Mouse (Mus musculus) midbrain, embryonic 16.5 days (tissue): ENCODE measurements around the gene Ttc7b. TPM values are rescaled to one million over a fixed set of nuclear protein-coding genes. Genes with fewer than 3 reads are reported as not detected.

Experiments used
- ATAC-seq: fragments of 200-750 bp; cut with Nextera tagmentation; 2 replicates; pipeline ENCODE4 v1.8.0; 2017; ENCODE audit warnings: moderate TSS enrichment
- H3K27ac ChIP-seq: fragments of 300-500 bp; sonication (generic); 2 replicates; pipeline ENCODE4 v1.5.1; 2014; ENCODE audit warnings: mild to moderate bottlenecking, low read length, mixed read lengths
- H3K27me3 ChIP-seq: fragments of 300-500 bp; sonication (generic); 2 replicates; pipeline ENCODE4 v1.6.1; 2014; ENCODE audit warnings: low read depth, low read length, mixed read lengths; ENCODE audit not compliant: control insufficient read depth, insufficient read depth
- H3K36me3 ChIP-seq: fragments of 300-500 bp; sonication (generic); 2 replicates; pipeline ENCODE4 v1.6.1; 2014; ENCODE audit warnings: mild to moderate bottlenecking, low read length, moderate library complexity, mixed read lengths; ENCODE audit not compliant: control insufficient read depth, insufficient read depth
- H3K4me1 ChIP-seq: fragments of 300-500 bp; sonication (generic); 2 replicates; pipeline ENCODE4 v1.6.1; 2014; ENCODE audit warnings: mild to moderate bottlenecking, low read length, mixed read lengths; ENCODE audit not compliant: control insufficient read depth, insufficient read depth
- H3K4me2 ChIP-seq: fragments of 300-500 bp; sonication (generic); 2 replicates; pipeline ENCODE4 v1.6.1; 2014; ENCODE audit warnings: mild to moderate bottlenecking, low read length, mixed read lengths
- H3K4me3 ChIP-seq: fragments of 300-500 bp; sonication (generic); 2 replicates; pipeline ENCODE4 v1.5.1; 2014; ENCODE audit warnings: low read depth, mild to moderate bottlenecking, low read length, moderate library complexity, mixed read lengths
- H3K9ac ChIP-seq: fragments of 300-500 bp; sonication (generic); 2 replicates; pipeline ENCODE4 v1.6.1; 2014; ENCODE audit warnings: low read depth, low read length, mixed read lengths
- H3K9me3 ChIP-seq: fragments of 300-500 bp; sonication (generic); replicated peaks from 2 replicates; pipeline ENCODE4 v1.6.1; 2014; ENCODE audit warnings: mild to moderate bottlenecking, low read length, mixed read lengths; ENCODE audit not compliant: control insufficient read depth, poor library complexity, severe bottlenecking
- WGBS: fragments of 180-500 bp; shearing (Covaris S2); extraction: QIAGEN DNeasy Blood & Tissue Kit; methylation state at CpG from one replicate; pipeline ENCODE4 v1.1.7; 2014; 5-methylcytosine and 5-hydroxymethylcytosine counted together
- polyA plus RNA-seq: library from polyadenylated mRNA; unstranded; fragments of >200 nt; fragmentation: Nextera tagmentation; extraction: Ambion mirVana; gene quantifications from 2 replicates; pipeline ENCODE4 v1.2.1, GENCODE M21; 2015

Gene Ttc7b
- polyA plus RNA-seq, 1 experiment from 2014 or later: 7.2 TPM

DNA sequence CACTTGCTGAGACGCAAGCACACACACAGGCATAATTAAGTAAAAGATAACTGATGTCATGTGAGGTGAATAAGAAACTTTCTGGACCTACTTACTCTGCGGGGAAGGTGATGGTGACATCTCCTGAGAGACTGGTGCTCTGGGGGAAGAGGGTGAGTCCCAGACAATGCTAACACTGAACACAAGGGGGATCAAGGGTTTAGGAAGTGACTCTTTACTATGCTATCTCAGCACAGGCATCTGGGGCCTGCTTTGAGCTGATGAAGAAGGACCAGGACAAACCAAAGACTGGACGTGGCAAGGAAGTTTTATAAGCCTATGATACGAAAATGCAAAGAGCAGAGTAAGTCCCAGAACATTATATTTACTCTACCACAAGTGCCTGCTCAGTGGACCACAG is 92.4 kb downstream of the Ttc7b start:
- H3K27me3 ChIP-seq: no peaks in the 10 kb centered on the region
- no peaks in the 10 kb centered on the region for H3K36me3 ChIP-seq
- H3K4me3 ChIP-seq: no peak overlapping the region
- 97% methylated on average over 4 of the region's 4 CpGs for WGBS
- no peak for ATAC-seq
- H3K9me3 ChIP-seq: no peaks in the 10 kb centered on the region
- no peak overlapping the region for H3K4me2 ChIP-seq
- H3K27ac ChIP-seq: no peak overlapping the region
- peaks cover 4% of the 10 kb centered on the region; the same call in 1 of the 2 replicates for H3K4me1 ChIP-seq
- H3K9ac ChIP-seq: no peak overlapping the region

DNA sequence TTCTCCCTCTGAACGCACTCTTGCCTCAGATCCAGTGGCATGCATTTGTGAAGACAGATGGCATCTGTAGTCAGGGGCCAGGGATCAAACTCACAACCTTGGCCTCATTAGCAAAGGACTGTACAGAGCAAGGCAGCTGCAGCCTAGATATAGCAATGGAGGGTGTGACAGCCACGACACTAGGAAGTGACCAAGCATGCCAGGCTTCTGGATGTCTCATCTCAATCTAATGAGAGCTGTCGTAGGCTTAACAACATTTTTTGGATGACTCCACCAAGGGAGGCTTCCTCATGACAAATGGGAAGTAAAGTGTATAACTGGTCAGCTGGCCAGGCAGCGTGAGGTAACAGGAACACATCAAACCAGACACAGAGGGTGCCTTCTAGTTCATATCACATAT is 94.4 kb downstream of the Ttc7b start:
- no peaks in the 10 kb centered on the region for H3K9me3 ChIP-seq
- no peak for ATAC-seq
- peaks cover 7% of the 10 kb centered on the region; the same call in 1 of the 2 replicates for H3K4me1 ChIP-seq
- no peak overlapping the region for H3K27ac ChIP-seq
- H3K4me2 ChIP-seq: no peak overlapping the region
- H3K9ac ChIP-seq: no peak overlapping the region
- no peaks in the 10 kb centered on the region for H3K27me3 ChIP-seq
- no peaks in the 10 kb centered on the region for H3K36me3 ChIP-seq
- H3K4me3 ChIP-seq: no peak overlapping the region
- WGBS: 73% methylated on average over 4 of the region's 4 CpGs

DNA sequence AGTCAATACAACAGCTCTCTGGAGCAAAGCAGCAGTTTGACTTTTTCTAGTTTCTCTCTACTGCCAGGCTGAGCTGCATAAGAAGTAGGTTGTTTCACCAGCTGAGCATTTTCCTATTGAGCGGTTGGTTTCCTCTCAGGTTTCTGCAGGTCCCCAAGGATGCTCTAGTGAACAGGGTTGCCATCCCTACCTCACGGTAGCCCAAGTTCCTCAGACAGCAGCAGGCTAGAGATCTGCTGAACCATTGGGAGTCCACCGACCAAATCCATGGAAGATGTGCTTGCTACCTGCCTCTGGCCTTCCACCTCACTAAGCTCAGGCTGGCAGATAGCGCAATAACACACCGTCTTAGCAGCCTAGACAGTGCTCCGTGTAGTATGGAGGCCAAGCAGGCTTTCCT is 95.6 kb downstream of the Ttc7b start:
- ATAC-seq: no peak
- Histone ChIP-seq H3K9ac (no peak overlapping the region), H3K4me2 (no peak overlapping the region), H3K9me3 (no peaks in the 10 kb centered on the region), H3K27ac (no peak overlapping the region), H3K36me3 (no peaks in the 10 kb centered on the region), H3K4me3 (no peak overlapping the region), H3K27me3 (no peaks in the 10 kb centered on the region), H3K4me1 (peaks cover 14% of the 10 kb centered on the region; the same call in 1 of the 2 replicates)
- 90% methylated on average over 6 of the region's 6 CpGs for WGBS

DNA sequence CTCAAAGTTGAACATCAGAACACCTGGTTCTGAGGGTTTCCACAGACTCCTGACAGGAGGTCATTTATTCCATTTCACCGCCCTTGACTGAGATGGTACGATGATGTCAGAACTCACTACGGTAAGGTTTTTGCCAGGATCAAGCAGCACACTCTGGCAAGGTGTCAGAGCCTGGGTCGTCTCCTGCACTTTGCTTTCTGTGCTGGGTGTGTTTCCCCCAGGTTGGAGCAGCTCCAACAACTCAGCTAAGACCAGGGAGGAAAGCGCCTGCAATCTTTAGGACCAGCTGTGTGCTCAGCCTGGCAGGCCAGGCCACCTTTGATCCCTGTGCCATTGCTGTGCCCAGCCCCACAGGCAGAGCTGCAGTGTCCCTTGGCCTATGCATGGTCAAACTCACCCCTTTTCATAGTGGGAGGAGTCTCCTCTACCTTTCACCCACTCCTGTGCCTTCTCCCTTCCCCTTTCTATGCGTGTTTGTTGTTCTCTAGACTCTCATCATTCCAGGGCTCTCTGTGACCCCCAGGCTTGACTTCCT is 98.3 kb downstream of the Ttc7b start:
- H3K27me3 ChIP-seq: no peaks in the 10 kb centered on the region
- H3K4me2 ChIP-seq: no peak overlapping the region
- no peak overlapping the region for H3K27ac ChIP-seq
- H3K9me3 ChIP-seq: no peaks in the 10 kb centered on the region
- peaks cover 17% of the 10 kb centered on the region; the same call in 1 of the 2 replicates for H3K4me1 ChIP-seq
- H3K36me3 ChIP-seq: no peaks in the 10 kb centered on the region
- H3K4me3 ChIP-seq: no peak overlapping the region
- ATAC-seq: no peak
- WGBS: 77% methylated on average over 6 of the region's 6 CpGs
- no peak overlapping the region for H3K9ac ChIP-seq

DNA sequence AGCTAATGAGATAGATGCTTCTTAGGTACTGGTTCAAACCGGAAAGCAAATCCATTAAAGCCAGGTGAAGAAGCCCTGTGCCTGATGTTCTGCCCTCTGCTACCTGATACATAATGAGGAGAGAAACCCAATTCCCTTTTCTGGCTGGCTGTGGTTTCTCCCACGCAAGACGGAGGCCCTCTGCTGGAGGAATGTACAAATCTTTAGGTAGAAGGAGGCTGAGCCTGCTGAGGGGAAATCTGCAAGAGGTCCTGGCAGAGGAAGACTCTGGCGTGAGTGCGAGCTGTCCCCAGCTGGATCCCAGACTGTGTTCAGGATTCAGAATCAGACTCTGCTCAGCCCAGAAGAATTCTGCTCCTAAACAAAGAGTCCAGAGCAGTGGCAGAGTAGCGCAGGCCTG is 99.1 kb downstream of the Ttc7b start:
- WGBS: 52% methylated on average over 6 of the region's 6 CpGs
- no peak overlapping the region for H3K4me2 ChIP-seq

DNA sequence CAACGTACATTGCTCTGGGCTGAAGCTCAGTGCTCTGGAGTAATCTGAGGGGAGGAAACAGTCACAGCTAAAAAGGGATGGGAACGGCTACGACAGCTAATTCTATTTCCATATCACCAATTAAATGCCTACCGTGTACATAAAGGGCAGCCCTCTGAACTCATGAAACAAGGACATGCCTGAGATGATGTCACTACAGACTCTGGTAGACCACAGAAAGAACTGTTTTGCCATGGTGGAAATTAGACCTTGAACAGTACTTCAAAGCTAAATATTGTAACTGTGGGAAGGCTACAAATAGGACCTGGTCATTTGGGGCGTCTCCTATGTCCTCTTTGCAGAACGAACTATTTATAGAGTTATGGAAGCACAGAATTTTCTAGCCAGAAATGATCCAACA is 99.7 kb downstream of the Ttc7b start:
- no peaks in the 10 kb centered on the region for H3K27me3 ChIP-seq
- no peak overlapping the region for H3K4me3 ChIP-seq
- H3K9ac ChIP-seq: no peak overlapping the region
- peak overlapping the region; percentile 47; the same call in 1 of the 2 replicates for H3K27ac ChIP-seq
- 0 out of 2 replicates have a peak, but pooled peaks have one; percentile 9 for ATAC-seq
- H3K4me1 ChIP-seq: peaks cover 17% of the 10 kb centered on the region; the same call in 1 of the 2 replicates
- H3K36me3 ChIP-seq: no peaks in the 10 kb centered on the region
- no peak overlapping the region for H3K4me2 ChIP-seq
- WGBS: 73% methylated on average over 6 of the region's 6 CpGs
- no peaks in the 10 kb centered on the region for H3K9me3 ChIP-seq

More for the DNA sequence above, 99.1 kb downstream of the Ttc7b start:
- Histone ChIP-seq H3K4me3 (no peak overlapping the region), H3K4me1 (peaks cover 17% of the 10 kb centered on the region; the same call in 1 of the 2 replicates), H3K9ac (no peak overlapping the region), H3K9me3 (no peaks in the 10 kb centered on the region), H3K27ac (peak overlapping the region; percentile 6; the same call in 1 of the 2 replicates), H3K27me3 (no peaks in the 10 kb centered on the region), H3K36me3 (no peaks in the 10 kb centered on the region)
- peak; percentile 52 for ATAC-seq

DNA sequence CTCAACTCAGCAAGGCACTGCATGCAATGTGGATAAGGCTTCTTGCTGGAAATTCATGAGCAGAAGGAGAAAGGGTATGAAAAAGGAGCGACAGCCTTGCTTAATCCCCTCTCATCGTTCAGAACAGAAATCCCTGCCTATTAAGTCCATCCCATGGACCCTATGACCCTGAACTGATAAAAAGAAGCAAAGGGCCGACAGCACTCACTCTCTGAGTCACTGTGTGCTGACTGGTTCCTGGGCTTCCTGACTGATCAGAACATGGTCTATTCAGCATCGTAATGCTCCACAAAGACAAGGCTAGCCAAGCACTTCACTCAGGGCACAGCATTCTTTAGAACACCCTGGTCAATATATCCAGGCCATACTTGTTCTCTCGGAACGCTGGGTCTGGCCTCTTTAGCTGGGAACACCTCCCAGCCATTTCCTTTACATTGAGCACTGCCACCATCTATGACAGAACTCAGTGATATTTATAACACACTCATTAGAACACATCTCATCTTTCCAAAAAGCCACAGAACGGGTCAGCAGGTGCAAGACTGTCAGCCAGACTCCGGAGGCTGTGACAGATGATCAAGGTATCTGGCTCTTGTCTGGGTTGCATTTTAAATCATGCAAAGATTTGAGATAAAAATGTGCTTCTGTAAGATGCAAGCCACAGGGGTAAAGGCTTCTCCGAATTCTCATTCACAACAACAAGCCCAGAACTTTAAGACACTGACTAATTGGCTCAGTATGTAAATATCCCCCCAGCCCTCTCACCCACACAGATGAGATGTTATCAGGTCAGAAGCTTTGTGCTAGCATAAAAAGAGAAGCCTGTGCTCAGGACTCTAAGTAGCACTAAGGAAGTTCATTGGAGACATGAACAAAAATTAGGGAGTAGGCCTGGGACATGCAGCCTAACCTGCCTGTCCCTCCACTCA is 100.4 kb downstream of the Ttc7b start:
- peak; percentile 49 for ATAC-seq
- Histone ChIP-seq H3K9me3 (no peaks in the 10 kb centered on the region), H3K4me3 (no peak overlapping the region), H3K36me3 (no peaks in the 10 kb centered on the region), H3K27me3 (no peaks in the 10 kb centered on the region), H3K9ac (no peak overlapping the region), H3K4me1 (peaks cover 13% of the 10 kb centered on the region; the same call in 1 of the 2 replicates), H3K27ac (peak overlapping the region; percentile 47), H3K4me2 (no peak overlapping the region)
- WGBS: 51% methylated on average over 9 of the region's 9 CpGs

DNA sequence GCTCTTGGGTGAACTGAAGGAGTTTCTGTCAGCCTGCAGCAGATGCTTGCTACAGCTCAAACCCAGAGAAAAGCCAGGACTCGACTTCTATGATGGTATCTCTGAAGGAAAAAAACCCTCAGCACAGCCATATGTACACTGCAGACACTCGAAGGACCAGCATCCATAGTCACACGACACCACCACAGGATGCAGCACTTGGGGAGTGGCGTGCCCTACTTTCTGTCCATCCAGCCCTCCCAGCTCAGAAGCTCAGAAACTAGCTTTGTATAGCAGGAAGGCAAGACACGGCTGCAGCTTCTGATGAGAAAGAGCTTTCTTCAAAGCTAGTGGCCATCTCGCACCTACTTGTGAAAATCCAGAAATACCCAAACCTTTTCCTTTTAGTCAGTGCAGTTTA is 104.8 kb downstream of the Ttc7b start:
- no peak overlapping the region for H3K4me2 ChIP-seq
- H3K9me3 ChIP-seq: no peaks in the 10 kb centered on the region; the same call in 1 of the 2 replicates
- H3K36me3 ChIP-seq: peaks cover 17% of the 10 kb centered on the region
- no peak for ATAC-seq
- peaks cover 6% of the 10 kb centered on the region; the same call in 1 of the 2 replicates for H3K4me1 ChIP-seq
- no peak overlapping the region for H3K9ac ChIP-seq
- no peak overlapping the region for H3K4me3 ChIP-seq
- no peak overlapping the region for H3K27ac ChIP-seq
- no peaks in the 10 kb centered on the region for H3K27me3 ChIP-seq
- 84% methylated on average over 6 of the region's 6 CpGs for WGBS
